Comparison of ENCODE assay signal across 8 mouse cellular contexts in genomic region chr5:86066551-86066929, GRCm38 (mm10). TPM values are rescaled to one million over a fixed set of nuclear protein-coding genes. Genes with fewer than 3 reads are reported as not detected.
DNase-seq lines count a peak whose midpoint lies in the region; ATAC-seq lines count a peak whose summit lies in the region.

No protein-coding gene starts in this region.

- peak overlapping the region; percentile 75 for H3K4me3 ChIP-seq in intestine, embryonic 14.5 days (ENCODE audit: low read depth, low read length)

- H3K4me2 ChIP-seq in intestine, embryonic 14.5 days (ENCODE audit: low read length) = peak overlapping the region; percentile 81

- ATAC-seq in intestine, embryonic 14.5 days (replicated peaks; ENCODE audit: low FRiP score, low TSS enrichment, low read depth) = peak; percentile 36

- no peaks in the 10 kb centered on the region for H3K4me1 ChIP-seq in intestine, embryonic 14.5 days (replicated peaks; ENCODE audit: control insufficient read depth, insufficient read depth, low read length)

- no peaks in the 10 kb centered on the region for H3K27me3 ChIP-seq in intestine, embryonic 14.5 days (replicated peaks; ENCODE audit: control insufficient read depth, insufficient read depth, low read length)

- H3K36me3 ChIP-seq in intestine, embryonic 14.5 days (ENCODE audit: control insufficient read depth, insufficient read depth, low read length) = no peaks in the 10 kb centered on the region

- intact Hi-C loops in left cerebral cortex, postnatal 14 days (cut with DNase I) = loop anchor here (5.0 kb wide), 1 partner anchor 101 kb away; no protein-coding TSS in a partner anchor

- DNase-seq in adrenal gland, adult (ENCODE audit: inconsistent age in 2 of 2, low spot score in 1 of 2) = peak; percentile 91 to 97
- DNase-seq in embryo, embryonic 10.5 days (ENCODE audit: low spot score) = peak; percentile 90
- DNase-seq in gastrocnemius, postnatal 25 days = peak; percentile 71
- DNase-seq in intestine, embryonic 14.5 days (ENCODE audit: low spot score) = peak; percentile 97
- DNase-seq in left cerebral cortex, postnatal 14 days (ENCODE audit: low spot score in 2 of 2) = peak; percentile 92 to 93
- peak; percentile 91 for DNase-seq in mesoderm, embryonic 11.5 days (ENCODE audit: low read depth, low spot score)
- peak; percentile 87 to 90 for DNase-seq in right cerebral cortex, postnatal 36 days (ENCODE audit: low spot score in 2 of 2)
- peak; percentile 80 for DNase-seq in yolk sac, embryonic 10.5 days (ENCODE audit: low spot score)

- no peaks in the 10 kb centered on the region for H3K9me3 ChIP-seq in intestine, embryonic 14.5 days (ENCODE audit: control insufficient read depth, low read length)

- peak overlapping the region; percentile 77; the same call in 1 of the 2 replicates for H3K27ac ChIP-seq in intestine, embryonic 14.5 days (ENCODE audit: low read depth)

- H3K9ac ChIP-seq in intestine, embryonic 14.5 days (ENCODE audit: low read length) = peak overlapping the region; percentile 41; the same call in 1 of the 2 replicates

- WGBS in intestine, embryonic 14.5 days = under 1% methylated on average over 17 of the region's 17 CpGs

RNA-seq across cellular contexts. Expression of gene Cenpc1, which starts 1.2 kb away (rescaled TPM):
- 1 to 10 TPM; 3.2 to 3.7 TPM for total RNA-seq in gastrocnemius, postnatal 25 days (2021)
- polyA plus RNA-seq in intestine, embryonic 14.5 days (2014; fragmentation: Nextera tagmentation; extraction: Ambion mirVana) = 30.5 and 32.4 TPM in 2 replicates
- total RNA-seq in left cerebral cortex, postnatal 14 days (2021) = 10 to 100 TPM; 23.1 to 24.2 TPM

RNA-seq across cellular contexts. Expression of gene Stap1, which starts 5.0 kb away (rescaled TPM):
- total RNA-seq in gastrocnemius, postnatal 25 days (2021) = under 1 TPM in 1 of 2 experiments, not detected in 1; 0.19 TPM
- polyA plus RNA-seq in intestine, embryonic 14.5 days (2014; fragmentation: Nextera tagmentation; extraction: Ambion mirVana) = 0.11 and 0.23 TPM in 2 replicates
- total RNA-seq in left cerebral cortex, postnatal 14 days (2021) = not detected

Comparison
In these comparisons a context has a peak if more than half of its experiments do, and no peak if none do; other contexts are left out.
1. Peak in every context shown above with its lines: DNase-seq, ATAC-seq, H3K4me3 ChIP-seq and H3K27ac ChIP-seq.
2. RNA of gene Cenpc1, which starts 1.2 kb away (total RNA-seq): 23.1 to 24.2 TPM in left cerebral cortex, postnatal 14 days; 3.2 to 3.7 TPM in gastrocnemius, postnatal 25 days; every median in the first group is over 4 times any median in the second.